Mouse (Mus musculus) hindbrain, embryonic 15.5 days (tissue): ENCODE results near the gene Sltm. TPM values are rescaled to one million over a fixed set of nuclear protein-coding genes. Genes with fewer than 3 reads are reported as not detected.

Source experiments
- ATAC-seq: fragments of 200-750 bp; cut with Nextera tagmentation; 2 replicates; pipeline ENCODE4 v1.8.0; 2017; ENCODE audit warnings: low read depth, moderate number of reproducible peaks, moderate TSS enrichment; ENCODE audit not compliant: low FRiP score
- H3K27ac ChIP-seq: fragments of 300-500 bp; sonication (generic); replicated peaks from 2 replicates; pipeline ENCODE4 v1.5.1; 2015; ENCODE audit warnings: mild to moderate bottlenecking, inconsistent platforms
- H3K27me3 ChIP-seq: fragments of 300-500 bp; sonication (generic); 2 replicates; pipeline ENCODE4 v1.6.1; 2015; ENCODE audit warnings: control low read depth, inconsistent platforms
- H3K36me3 ChIP-seq: fragments of 300-500 bp; sonication (generic); 2 replicates; pipeline ENCODE4 v1.6.1; 2015; ENCODE audit warnings: control low read depth, inconsistent platforms
- H3K4me1 ChIP-seq: fragments of 300-500 bp; sonication (generic); replicated peaks from 2 replicates; pipeline ENCODE4 v1.6.1; 2015; ENCODE audit warnings: control low read depth, inconsistent platforms
- H3K4me2 ChIP-seq: fragments of 300-500 bp; sonication (generic); 2 replicates; pipeline ENCODE4 v1.6.1; 2015; ENCODE audit warnings: moderate library complexity, mild to moderate bottlenecking, inconsistent platforms
- H3K4me3 ChIP-seq: fragments of 300-500 bp; sonication (generic); 2 replicates; pipeline ENCODE4 v1.5.1; 2015; ENCODE audit warnings: mild to moderate bottlenecking, inconsistent platforms
- H3K9ac ChIP-seq: fragments of 300-500 bp; sonication (generic); 2 replicates; pipeline ENCODE4 v1.6.1; 2015; ENCODE audit warnings: inconsistent platforms
- H3K9me3 ChIP-seq: fragments of 300-500 bp; sonication (generic); 2 replicates; pipeline ENCODE4 v1.6.1; 2016; ENCODE audit warnings: control low read depth, inconsistent platforms
- WGBS: fragments of 180-500 bp; shearing (Covaris S2); methylation state at CpG from one replicate; pipeline ENCODE4 v1.1.7; 2015; 5-methylcytosine and 5-hydroxymethylcytosine counted together
- polyA plus RNA-seq: library from polyadenylated mRNA; unstranded; fragments of >200 nt; fragmentation: Nextera tagmentation; extraction: Ambion mirVana; gene quantifications from 2 replicates; pipeline ENCODE4 v1.2.1, GENCODE M21; 2015

Gene Sltm
- 58.4 and 59.0 TPM in 2 replicates for polyA plus RNA-seq

- WGBS = under 1% methylated on average over 68 of the region's 75 CpGs
- peak; percentile 98 for ATAC-seq
- H3K4me2 ChIP-seq = peak within 1 kb of the TSS; percentile 90
These were observed at the start of gene Sltm for GRCm38 (mm10) chr9:70542305-70543041. Gene Sltm (plus strand): TSS chr9:70542754.

GRCm38 (mm10) chr9:70493038-70493437, 49.5 kb upstream of the Sltm start:
- ATAC-seq = no peak
- Histone ChIP-seq H3K27ac (no peak overlapping the region), H3K4me1 (no peaks in the 10 kb centered on the region), H3K4me3 (no peak overlapping the region), H3K9ac (no peak overlapping the region), H3K36me3 (peaks cover 2% of the 10 kb centered on the region; the same call in 1 of the 2 replicates), H3K27me3 (no peaks in the 10 kb centered on the region), H3K9me3 (no peaks in the 10 kb centered on the region), H3K4me2 (no peak overlapping the region)
- 96% methylated on average over 2 of the region's 2 CpGs for WGBS

More at GRCm38 (mm10) chr9:70542305-70543041, at the start of gene Sltm:
- peak within 1 kb of the TSS; percentile 95 for H3K9ac ChIP-seq
- no peaks in the 10 kb centered on the region for H3K27me3 ChIP-seq
- H3K27ac ChIP-seq = peak within 1 kb of the TSS; percentile 98
- no peaks in the 10 kb centered on the region for H3K9me3 ChIP-seq
- H3K4me1 ChIP-seq = peaks cover 28% of the 10 kb centered on the region
- peak within 1 kb of the TSS; percentile 82 for H3K4me3 ChIP-seq
- no peaks in the 10 kb centered on the region for H3K36me3 ChIP-seq

GRCm38 (mm10) chr9:70496990-70497389, 45.6 kb upstream of the Sltm start:
- H3K27ac ChIP-seq = no peak overlapping the region
- H3K9ac ChIP-seq = no peak overlapping the region
- no peaks in the 10 kb centered on the region for H3K36me3 ChIP-seq
- H3K4me1 ChIP-seq = peaks cover 8% of the 10 kb centered on the region
- H3K9me3 ChIP-seq = no peaks in the 10 kb centered on the region
- H3K4me2 ChIP-seq = no peak overlapping the region
- H3K4me3 ChIP-seq = no peak overlapping the region
- no peaks in the 10 kb centered on the region for H3K27me3 ChIP-seq
- ATAC-seq = no peak

GRCm38 (mm10) chr9:70502284-70503014, 40.1 kb upstream of the Sltm start:
- Histone ChIP-seq H3K9me3 (no peaks in the 10 kb centered on the region), H3K27me3 (0 out of 2 replicates have a peak, but pooled peaks cover 4% of the 10 kb centered on the region), H3K4me1 (peaks cover 19% of the 10 kb centered on the region), H3K4me3 (peak overlapping the region; percentile 95), H3K27ac (peak overlapping the region; percentile 99), H3K4me2 (peak overlapping the region; percentile 71), H3K36me3 (no peaks in the 10 kb centered on the region), H3K9ac (peak overlapping the region; percentile 97)
- ATAC-seq = no peak
- WGBS = 36% methylated on average over 10 of the region's 10 CpGs

GRCm38 (mm10) chr9:70503015-70503603, 39.4 kb upstream of the Sltm start:
- H3K27ac ChIP-seq = peak overlapping the region; percentile 99
- H3K4me2 ChIP-seq = peak overlapping the region; percentile 71
- under 1% methylated on average over 42 of the region's 70 CpGs for WGBS
- peak overlapping the region; percentile 95 for H3K4me3 ChIP-seq
- H3K9ac ChIP-seq = peak overlapping the region; percentile 97
- 0 out of 2 replicates have a peak, but pooled peaks cover 4% of the 10 kb centered on the region for H3K27me3 ChIP-seq
- H3K36me3 ChIP-seq = no peaks in the 10 kb centered on the region
- peak; percentile 93 for ATAC-seq
- peaks cover 19% of the 10 kb centered on the region for H3K4me1 ChIP-seq
- H3K9me3 ChIP-seq = no peaks in the 10 kb centered on the region

GRCm38 (mm10) chr9:70503626-70504041, 38.9 kb upstream of the Sltm start, which contains the start of gene Rnf111:
Gene Rnf111 (minus strand): TSS chr9:70503725.
- Histone ChIP-seq H3K4me3 (peak within 1 kb of the TSS; percentile 95), H3K9ac (peak within 1 kb of the TSS; percentile 97), H3K4me2 (peak within 1 kb of the TSS; percentile 71), H3K4me1 (peaks cover 19% of the 10 kb centered on the region), H3K27me3 (0 out of 2 replicates have a peak, but pooled peaks cover 4% of the 10 kb centered on the region), H3K27ac (peak within 1 kb of the TSS; percentile 99), H3K9me3 (no peaks in the 10 kb centered on the region), H3K36me3 (no peaks in the 10 kb centered on the region)
- under 1% methylated on average over 44 of the region's 45 CpGs for WGBS
- peak; percentile 96 for ATAC-seq

- no peak overlapping the region for H3K9ac ChIP-seq
- WGBS = 82% methylated on average over 2 of the region's 2 CpGs
- H3K4me2 ChIP-seq = no peak overlapping the region
- no peaks in the 10 kb centered on the region for H3K36me3 ChIP-seq
- no peak overlapping the region for H3K27ac ChIP-seq
- 0 out of 2 replicates have a peak, but pooled peaks cover 4% of the 10 kb centered on the region for H3K27me3 ChIP-seq
- H3K9me3 ChIP-seq = no peaks in the 10 kb centered on the region
- ATAC-seq = no peak
- H3K4me3 ChIP-seq = no peak overlapping the region
- peaks cover 19% of the 10 kb centered on the region for H3K4me1 ChIP-seq
These were observed 36.4 kb upstream of the Sltm start for GRCm38 (mm10) chr9:70506186-70506585.

GRCm38 (mm10) chr9:70506787-70507186, 35.8 kb upstream of the Sltm start:
- WGBS = 84% methylated on average over 8 of the region's 8 CpGs
- no peak for ATAC-seq
- Histone ChIP-seq H3K4me2 (no peak overlapping the region), H3K4me1 (peaks cover 13% of the 10 kb centered on the region), H3K9ac (no peak overlapping the region), H3K9me3 (no peaks in the 10 kb centered on the region), H3K36me3 (no peaks in the 10 kb centered on the region), H3K27me3 (0 out of 2 replicates have a peak, but pooled peaks cover 4% of the 10 kb centered on the region), H3K4me3 (no peak overlapping the region), H3K27ac (no peak overlapping the region)

- H3K27ac ChIP-seq = no peak overlapping the region
- no peak for ATAC-seq
- H3K9ac ChIP-seq = no peak overlapping the region
- no peak overlapping the region for H3K4me2 ChIP-seq
- H3K36me3 ChIP-seq = no peaks in the 10 kb centered on the region
- H3K9me3 ChIP-seq = no peaks in the 10 kb centered on the region
- WGBS = 81% methylated on average over 4 of the region's 4 CpGs
- H3K27me3 ChIP-seq = 0 out of 2 replicates have a peak, but pooled peaks cover 4% of the 10 kb centered on the region
- no peak overlapping the region for H3K4me3 ChIP-seq
- no peaks in the 10 kb centered on the region for H3K4me1 ChIP-seq
These were observed 32.5 kb upstream of the Sltm start for GRCm38 (mm10) chr9:70509906-70510525.

GRCm38 (mm10) chr9:70510998-70511583, 31.5 kb upstream of the Sltm start:
- Histone ChIP-seq H3K9ac (no peak overlapping the region), H3K36me3 (no peaks in the 10 kb centered on the region), H3K27me3 (0 out of 2 replicates have a peak, but pooled peaks cover 2% of the 10 kb centered on the region), H3K27ac (no peak overlapping the region), H3K9me3 (no peaks in the 10 kb centered on the region), H3K4me3 (no peak overlapping the region), H3K4me1 (no peaks in the 10 kb centered on the region), H3K4me2 (no peak overlapping the region)
- 71% methylated on average over 10 of the region's 10 CpGs for WGBS
- no peak for ATAC-seq

- H3K27ac ChIP-seq = no peak overlapping the region
- no peak overlapping the region for H3K4me3 ChIP-seq
- no peak for ATAC-seq
- H3K9ac ChIP-seq = no peak overlapping the region
- H3K9me3 ChIP-seq = no peaks in the 10 kb centered on the region
- H3K4me2 ChIP-seq = no peak overlapping the region
- WGBS = 86% methylated on average over 7 of the region's 7 CpGs
- no peaks in the 10 kb centered on the region for H3K4me1 ChIP-seq
- no peaks in the 10 kb centered on the region for H3K27me3 ChIP-seq
- H3K36me3 ChIP-seq = no peaks in the 10 kb centered on the region
These were observed 30.9 kb upstream of the Sltm start for GRCm38 (mm10) chr9:70511681-70512080.
